Mouse (Mus musculus): Measurements from ENCODE around the gene Tmem104. TPM values are rescaled to one million over a fixed set of nuclear protein-coding genes. Genes with fewer than 3 reads are reported as not detected.
A peak's percentile ranks its signal among the peaks of the same experiment; 100 is the strongest.

Tmem104 gene
- total RNA-seq, 2 experiments from 2014 or later: 10.9 to 12.9 TPM

DNA sequence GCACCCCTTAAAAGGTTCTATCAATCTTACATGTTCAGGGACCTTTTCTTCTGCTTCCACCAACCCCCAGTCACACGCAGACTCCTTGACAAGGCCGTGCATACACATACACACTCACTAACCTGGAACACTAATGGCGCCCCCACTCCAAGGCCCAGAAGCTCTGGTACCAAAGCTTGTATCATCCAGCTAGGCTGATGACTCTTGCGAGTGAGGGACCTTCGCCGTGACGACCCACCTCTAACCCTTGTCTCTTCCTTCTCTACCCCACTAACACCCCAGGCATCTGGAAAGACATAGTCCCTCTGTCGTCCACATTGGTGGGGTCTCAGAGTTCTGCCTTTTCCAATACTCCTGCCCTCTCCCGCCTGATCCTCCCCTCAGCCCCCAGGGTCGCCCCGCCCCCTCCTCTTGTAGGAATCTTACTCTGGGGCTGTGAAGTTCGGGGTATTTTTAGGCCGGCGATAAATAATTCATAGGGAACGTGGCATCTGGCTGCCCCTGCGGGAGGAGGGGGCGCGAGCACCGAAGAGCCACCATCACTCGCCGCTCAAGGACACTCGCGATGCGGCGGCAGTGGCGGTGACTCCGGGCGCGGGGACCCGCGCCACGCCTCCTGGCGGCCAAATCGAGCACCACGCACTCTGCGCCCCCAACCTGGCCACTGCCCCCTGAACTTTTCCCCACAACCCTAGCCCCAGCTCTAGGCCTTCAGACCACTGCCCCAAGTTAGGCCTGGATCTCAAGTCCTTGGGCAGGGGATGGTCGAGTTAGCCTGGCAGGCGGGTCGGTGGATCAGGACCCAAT, 77.8 kb downstream of the Tmem104 start:
- no peak for DNase-seq

- no peak for DNase-seq
Observed at GRCm38 (mm10) chr11:115265771-115266399, 78.6 kb downstream of the Tmem104 start.

GRCm38 (mm10) chr11:115266400-115266778, 79.1 kb downstream of the Tmem104 start:
- no peak for DNase-seq

DNA sequence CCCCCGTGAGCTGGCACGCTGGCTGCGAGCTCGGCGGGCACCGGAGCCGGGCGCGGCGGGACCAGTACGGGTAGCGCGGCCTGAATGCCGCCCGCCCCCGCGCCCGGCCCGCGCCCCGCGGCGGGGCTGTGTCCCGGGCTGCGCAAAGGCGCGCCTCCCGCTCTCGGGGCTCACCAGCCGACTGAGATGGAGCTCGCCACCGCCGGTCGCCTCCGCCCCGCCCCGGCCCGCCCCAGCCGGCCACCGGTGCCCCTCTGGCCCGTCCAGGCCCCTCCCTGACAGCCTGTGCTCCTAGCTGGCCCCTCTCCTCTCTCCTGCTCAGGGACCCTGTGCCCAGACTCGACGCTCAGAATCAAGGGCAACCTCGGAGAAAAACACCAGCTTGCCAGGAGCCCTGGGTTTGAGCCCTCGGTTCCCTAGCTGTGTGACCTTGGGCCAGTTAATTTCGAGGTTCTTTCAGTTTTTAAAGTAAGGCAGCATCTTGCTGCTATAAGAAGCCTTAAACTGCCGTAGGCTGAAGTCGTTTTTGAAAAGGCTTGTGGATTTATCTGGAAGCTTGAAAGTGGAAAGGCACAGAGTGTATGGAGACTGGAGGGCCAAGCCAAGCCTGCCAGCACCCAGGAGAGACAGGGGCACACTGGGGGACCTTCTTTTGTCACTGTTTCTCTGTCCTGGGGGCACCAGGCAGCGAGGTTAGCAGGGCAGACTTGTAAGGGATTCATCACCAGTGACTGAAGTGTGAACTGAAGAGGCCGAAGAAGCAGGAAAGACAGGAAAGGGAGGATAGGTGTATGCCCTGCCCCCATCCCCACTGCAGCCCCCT, 80.0 kb downstream of the Tmem104 start, which contains the start of gene Grin2c:
Gene Grin2c, minus strand, starts transcription at position 183 of the 823 bp plus-strand sequence.
- DNase-seq: no peak

GRCm38 (mm10) chr11:115267958-115268357, 80.7 kb downstream of the Tmem104 start:
- no peak for DNase-seq

DNA sequence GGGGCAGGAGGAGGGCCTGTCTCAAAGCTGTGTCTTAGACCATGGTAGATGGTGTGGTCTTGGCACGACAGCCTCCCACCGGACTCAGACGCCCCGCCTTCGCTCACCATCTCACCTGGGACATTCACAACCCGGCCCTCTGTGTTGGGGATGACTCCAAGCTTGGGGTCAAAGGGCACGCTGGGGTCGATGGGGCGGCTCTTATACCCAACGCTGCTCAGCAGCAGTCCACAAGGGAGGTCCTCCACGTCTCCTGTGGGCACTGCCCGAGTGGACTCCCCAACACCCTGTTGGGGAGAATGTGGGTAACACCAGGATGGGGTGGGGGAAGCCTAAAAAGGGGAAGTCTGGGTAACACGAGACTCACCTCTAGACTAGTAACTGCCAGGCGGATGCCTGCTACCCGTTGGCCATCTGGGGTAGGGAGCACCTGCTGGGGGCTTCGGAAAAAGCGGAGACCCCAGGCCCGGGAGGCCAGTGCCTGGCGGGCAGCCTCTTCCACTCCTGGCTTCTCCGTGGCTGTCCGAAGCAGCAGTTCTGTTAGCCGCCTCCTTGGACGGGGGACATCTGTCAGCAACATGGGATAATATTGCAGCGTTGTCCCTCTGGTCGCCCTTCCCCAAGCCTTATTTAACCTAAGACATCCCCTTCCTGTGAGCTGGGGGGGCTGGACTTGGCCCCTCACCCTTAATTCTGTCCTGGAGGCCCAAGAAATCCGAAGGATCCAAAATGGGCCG, 82.2 kb downstream of the Tmem104 start:
- no peak for DNase-seq

DNA sequence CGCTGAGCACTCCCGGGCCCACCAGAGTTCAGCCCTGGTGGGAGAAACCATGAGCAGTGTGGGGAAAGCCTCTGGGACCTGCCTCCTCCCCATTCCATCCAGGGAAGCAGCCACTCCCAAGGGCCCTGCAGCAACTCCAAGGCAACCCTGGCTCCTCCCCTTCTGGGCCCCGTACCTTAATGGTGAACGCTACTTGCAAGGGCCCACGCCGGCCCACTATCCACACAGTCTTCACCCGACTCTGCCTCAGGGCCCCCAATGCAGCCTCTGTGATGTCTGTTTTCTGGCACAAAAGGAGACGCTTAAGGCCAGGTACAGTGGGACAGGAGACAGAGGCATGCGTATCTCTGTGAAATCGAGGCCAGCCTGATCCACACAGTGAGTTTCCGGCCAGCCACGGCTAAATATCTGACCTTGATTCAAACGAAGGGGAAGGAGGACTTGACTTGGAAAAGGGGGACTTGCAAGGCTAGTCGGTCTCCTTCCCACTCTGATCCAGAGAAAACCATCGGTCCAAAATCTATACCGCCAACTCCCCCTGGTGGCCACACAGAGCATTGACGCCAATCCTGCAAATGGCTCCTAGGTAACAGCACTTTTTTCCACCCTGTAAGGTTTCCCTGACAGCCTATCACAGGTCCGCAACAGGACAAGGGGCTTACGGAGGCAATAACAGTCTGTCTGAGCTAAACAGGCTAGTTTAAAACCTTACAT, 83.0 kb downstream of the Tmem104 start:
- DNase-seq: peak; percentile 72 to 91

- DNase-seq: no peak
Observed at GRCm38 (mm10) chr11:115271052-115271451, 83.8 kb downstream of the Tmem104 start.

DNA sequence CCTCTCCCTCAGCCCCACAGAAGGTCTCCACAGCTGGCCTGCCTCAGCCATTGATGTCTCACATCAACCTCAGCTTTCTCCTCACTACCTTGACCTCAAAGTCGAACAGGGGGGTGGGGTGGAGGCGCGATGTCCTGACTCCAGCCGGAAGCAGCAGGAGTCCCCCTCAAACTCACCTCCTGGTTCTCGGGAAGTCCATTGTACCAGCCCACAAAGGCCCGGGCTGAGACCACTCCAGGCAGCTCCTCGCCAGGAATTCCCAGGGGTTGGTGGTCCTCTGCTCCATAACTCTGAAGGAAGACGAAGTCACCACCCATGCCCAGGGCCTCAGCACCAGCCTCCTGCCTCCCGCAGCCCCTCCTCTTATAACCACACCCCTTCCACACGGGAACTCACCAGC, 84.2 kb downstream of the Tmem104 start:
- DNase-seq: no peak

DNA sequence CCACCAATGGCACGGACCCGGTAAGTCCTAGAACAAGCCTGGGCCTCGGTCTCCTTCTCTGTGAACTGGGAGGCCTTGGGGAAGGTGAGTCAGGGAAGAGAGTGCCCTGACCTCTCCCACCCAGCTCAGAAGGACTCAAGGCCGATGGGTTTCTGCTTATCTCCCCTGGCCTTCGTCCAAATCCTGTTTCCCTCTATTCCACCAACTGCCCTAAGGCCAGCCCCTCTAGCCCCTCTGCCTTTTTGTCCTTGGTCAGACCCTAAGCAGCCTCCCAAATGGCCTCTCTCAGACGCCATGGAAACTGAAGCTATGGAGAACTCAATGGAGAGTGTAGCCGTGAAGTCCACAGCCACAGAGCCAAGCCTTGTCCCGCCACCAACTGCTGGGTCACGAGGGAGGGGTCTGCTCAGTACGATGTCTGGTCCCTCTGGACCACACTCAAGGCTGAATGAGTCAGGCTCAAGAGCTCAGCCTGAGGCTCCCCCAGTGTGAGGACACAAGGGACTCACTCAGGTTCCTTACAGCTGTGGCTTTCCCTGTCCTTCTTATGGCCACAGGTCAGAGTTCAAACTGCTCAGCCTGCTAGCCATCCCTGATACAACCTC, 85.7 kb downstream of the Tmem104 start:
- no peak for DNase-seq

DNA sequence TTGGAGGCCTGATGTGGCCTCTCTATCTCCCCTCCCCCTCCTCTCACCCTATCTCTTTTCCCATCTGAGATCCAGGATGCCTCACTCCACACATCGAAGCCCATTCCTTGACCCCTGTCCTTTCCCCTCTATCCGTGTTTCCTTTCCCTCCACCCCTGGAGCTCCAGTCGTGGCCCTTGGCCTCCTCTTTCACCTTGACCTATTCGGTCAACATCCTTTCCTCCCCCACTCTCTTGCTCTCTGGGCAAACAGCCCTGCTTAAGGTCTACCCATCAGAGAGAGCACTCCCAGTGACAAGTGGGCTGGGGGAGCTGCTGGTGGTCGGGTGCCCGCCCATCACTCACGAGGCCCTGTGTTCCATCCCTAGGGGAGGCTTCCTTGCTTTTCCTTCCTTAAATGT, 86.4 kb downstream of the Tmem104 start:
- DNase-seq: no peak

- no peak for DNase-seq
Observed at GRCm38 (mm10) chr11:115274178-115274577, 86.9 kb downstream of the Tmem104 start.

- DNase-seq: no peak
Observed at GRCm38 (mm10) chr11:115274771-115275170, 87.5 kb downstream of the Tmem104 start.

DNA sequence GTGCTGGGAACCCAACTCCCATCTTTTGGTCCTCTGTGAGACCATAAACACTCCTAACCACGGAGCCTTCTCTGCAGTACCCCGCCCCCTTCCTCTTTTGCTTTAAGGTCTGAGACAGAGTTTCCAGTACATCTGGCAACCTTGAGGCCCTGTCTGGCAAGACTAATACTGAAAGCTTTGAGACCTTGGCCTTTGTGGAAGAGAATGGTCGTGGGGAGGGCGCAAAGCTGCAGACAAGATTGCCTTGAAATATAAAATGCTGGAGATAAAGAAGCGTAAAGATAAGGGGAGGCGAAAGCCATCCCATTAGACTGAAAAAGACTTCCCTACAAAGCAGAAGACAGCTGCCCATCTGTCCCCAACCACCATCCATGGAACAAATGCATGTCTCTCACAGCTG, 88.2 kb downstream of the Tmem104 start:
- DNase-seq: no peak

DNA sequence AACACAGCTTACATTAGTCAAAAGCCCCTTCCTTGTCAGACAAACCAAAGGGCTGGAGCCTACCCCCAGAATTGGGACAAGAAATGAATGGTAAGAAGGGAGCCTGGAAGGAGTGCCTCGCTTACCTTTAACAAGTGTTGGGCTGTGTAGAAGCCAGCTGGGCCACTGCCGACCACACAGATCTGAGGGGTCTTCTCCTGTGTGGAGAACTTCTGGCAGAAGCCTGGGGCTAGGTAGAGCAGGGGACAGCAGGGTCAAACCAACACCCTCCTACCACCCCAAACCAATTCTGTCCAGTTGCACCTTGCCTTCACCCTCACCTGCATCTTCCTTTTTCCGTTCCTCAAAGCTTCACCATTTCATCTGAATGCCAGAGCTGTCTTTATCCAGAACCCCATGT, 88.7 kb downstream of the Tmem104 start:
- DNase-seq: no peak

GRCm38 (mm10) chr11:115276780-115277603, 89.7 kb downstream of the Tmem104 start, which contains the start of gene Fdxr:
Gene Fdxr, minus strand, starts transcription at chr11:115277050.
- DNase-seq: peak; percentile 100

GRCm38 (mm10) chr11:115277604-115277975, 90.3 kb downstream of the Tmem104 start:
- DNase-seq: no peak

GRCm38 (mm10) chr11:115278176-115278575, 90.9 kb downstream of the Tmem104 start:
- DNase-seq: no peak

DNA sequence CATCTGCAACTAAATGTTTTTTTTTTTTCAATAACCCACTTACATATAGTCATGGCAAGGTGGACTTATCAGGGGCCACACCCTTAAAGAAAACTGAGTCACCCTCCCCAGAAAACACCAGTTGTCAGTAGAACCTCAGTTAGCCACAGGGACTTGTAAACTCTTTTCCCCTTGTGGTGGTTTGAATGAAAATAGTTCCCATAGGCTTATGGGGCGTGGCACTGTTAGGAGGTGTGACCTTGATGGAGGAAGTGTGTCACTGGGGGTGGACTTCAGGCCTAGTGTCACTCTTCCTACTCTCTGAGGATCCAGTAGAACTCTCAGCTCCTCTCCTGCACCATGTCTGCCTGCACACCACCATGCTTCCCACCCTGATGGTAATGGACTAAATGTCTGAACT, 92.4 kb downstream of the Tmem104 start:
- no peak for DNase-seq

DNA sequence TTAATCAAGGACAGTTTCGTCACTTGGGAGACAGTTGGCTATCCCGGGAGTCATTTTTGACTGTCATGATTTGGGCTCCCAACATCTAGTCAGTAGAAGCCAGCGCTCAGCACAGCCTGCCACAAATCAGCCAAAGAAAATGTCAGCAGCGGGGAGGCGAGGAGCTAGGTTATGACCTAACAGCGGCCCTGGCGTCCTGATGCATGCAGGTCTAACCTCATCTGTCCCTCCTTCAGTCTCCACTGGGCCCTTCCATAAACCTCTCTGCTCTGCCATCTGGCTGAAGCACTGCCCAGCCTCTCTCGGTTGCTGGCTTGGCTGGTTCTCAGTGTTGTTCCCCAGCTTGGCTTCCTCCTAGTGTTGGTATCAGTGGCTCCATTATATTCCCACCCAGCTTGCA, 95.0 kb downstream of the Tmem104 start:
- peak; percentile 60 to 76 for DNase-seq

All from heart, adult 18-20 months (tissue).